Mouse (Mus musculus) stomach, postnatal 0 days (tissue): Measurements from ENCODE around the gene Lrrc28. TPM values are rescaled to one million over a fixed set of nuclear protein-coding genes. Genes with fewer than 3 reads are reported as not detected.

ENCODE experiments used
- ATAC-seq: fragments of 200-750 bp; cut with Nextera tagmentation; 2 replicates; pipeline ENCODE4 v1.8.0; 2017; ENCODE audit not compliant: low FRiP score, low TSS enrichment
- DNase-seq: peaks from one replicate; pipeline ENCODE4 v3.0.0-alpha.2; 2016; ENCODE audit warnings: low spot score
- H3K27ac ChIP-seq: fragments of 300-500 bp; sonication (generic); replicated peaks from 2 replicates; pipeline ENCODE4 v1.5.1; 2014; ENCODE audit warnings: mild to moderate bottlenecking, control low read depth
- H3K27me3 ChIP-seq: fragments of 300-500 bp; sonication (generic); 2 replicates; pipeline ENCODE4 v1.6.1; 2014; ENCODE audit warnings: low read length; ENCODE audit not compliant: control insufficient read depth, insufficient read depth
- H3K36me3 ChIP-seq: fragments of 300-500 bp; sonication (generic); 2 replicates; pipeline ENCODE4 v1.6.1; 2014; ENCODE audit warnings: low read length, mixed read lengths; ENCODE audit not compliant: control insufficient read depth, insufficient read depth
- H3K4me1 ChIP-seq: fragments of 300-500 bp; sonication (generic); replicated peaks from 2 replicates; pipeline ENCODE4 v1.6.1; 2014; ENCODE audit warnings: antibody characterized with exemption; ENCODE audit not compliant: control insufficient read depth, insufficient read depth
- H3K4me2 ChIP-seq: fragments of 300-500 bp; sonication (generic); replicated peaks from 2 replicates; pipeline ENCODE4 v1.6.1; 2014; ENCODE audit warnings: low read depth, mild to moderate bottlenecking, control low read depth, moderate library complexity
- H3K4me3 ChIP-seq: fragments of 300-500 bp; sonication (generic); 2 replicates; pipeline ENCODE4 v1.5.1; 2014; ENCODE audit warnings: low read depth, low read length, control low read depth
- H3K9ac ChIP-seq: fragments of 300-500 bp; sonication (generic); 2 replicates; pipeline ENCODE4 v1.6.1; 2014; ENCODE audit warnings: mild to moderate bottlenecking, low read length, control low read depth, mixed read lengths
- H3K9me3 ChIP-seq: fragments of 300-500 bp; sonication (generic); 2 replicates; pipeline ENCODE4 v1.6.1; 2016; ENCODE audit warnings: low read length; ENCODE audit not compliant: control insufficient read depth
- CTCF ChIP-seq: IDR thresholded peaks from 2 replicates; pipeline ENCODE4 v1.5.1; 2016; ENCODE audit warnings: antibody characterized with exemption, low read depth, mild to moderate bottlenecking, moderate library complexity
- EP300 ChIP-seq: optimal IDR thresholded peaks from 2 replicates; pipeline ENCODE3; 2016; ENCODE audit warnings: antibody characterized with exemption
- WGBS: fragments of 180-500 bp; shearing (Covaris S2); extraction: QIAGEN DNeasy Blood & Tissue Kit; methylation state at CpG from one replicate; pipeline ENCODE4 v1.1.7; 2014; 5-methylcytosine and 5-hydroxymethylcytosine counted together
- polyA plus RNA-seq: library from polyadenylated mRNA; unstranded; fragments of >200 nt; fragmentation: Nextera tagmentation; extraction: Ambion mirVana; gene quantifications from 2 replicates; pipeline ENCODE4 v1.2.1, GENCODE M21; 2015

Gene Lrrc28
- polyA plus RNA-seq, 1 experiment from 2014 or later, result 66.0 TPM

DNA sequence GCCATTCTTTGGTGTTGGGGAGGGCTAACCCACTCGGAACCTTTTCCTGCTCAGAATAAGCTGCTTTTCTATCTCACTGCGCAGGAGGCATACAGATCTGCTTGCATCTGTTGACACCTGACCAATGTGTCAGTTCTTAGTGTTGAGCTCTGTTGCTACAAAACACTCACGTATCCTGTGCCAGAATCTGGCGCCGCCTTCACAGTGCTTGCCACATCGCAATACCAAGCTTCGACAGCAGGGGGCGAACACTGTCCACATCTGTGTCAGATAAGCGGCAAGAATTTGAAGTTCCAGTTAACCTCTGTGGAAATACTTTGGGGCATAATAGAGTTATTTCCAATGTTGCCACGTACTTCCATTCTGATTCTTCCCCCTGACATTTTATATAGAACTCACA lies 27.6 kb upstream of the Lrrc28 start:
- peak; percentile 94 for DNase-seq
- 0 out of 2 replicates have a peak overlapping the region, but pooled peaks have one; percentile 41 for H3K27ac ChIP-seq
- H3K9ac ChIP-seq, result no peak overlapping the region
- H3K27me3 ChIP-seq, result no peaks in the 10 kb centered on the region
- no peaks in the 10 kb centered on the region for H3K9me3 ChIP-seq
- H3K4me3 ChIP-seq, result no peak overlapping the region
- TF ChIP-seq CTCF (peak; percentile 99), EP300 (no peak)
- peaks cover 8% of the 10 kb centered on the region; the same call in 1 of the 2 replicates for H3K36me3 ChIP-seq
- 7% methylated on average over 10 of the region's 10 CpGs for WGBS
- no peak overlapping the region for H3K4me2 ChIP-seq
- ATAC-seq, result peak; percentile 79
- H3K4me1 ChIP-seq, result 0 out of 2 replicates have a peak, but pooled peaks cover 2% of the 10 kb centered on the region

DNA sequence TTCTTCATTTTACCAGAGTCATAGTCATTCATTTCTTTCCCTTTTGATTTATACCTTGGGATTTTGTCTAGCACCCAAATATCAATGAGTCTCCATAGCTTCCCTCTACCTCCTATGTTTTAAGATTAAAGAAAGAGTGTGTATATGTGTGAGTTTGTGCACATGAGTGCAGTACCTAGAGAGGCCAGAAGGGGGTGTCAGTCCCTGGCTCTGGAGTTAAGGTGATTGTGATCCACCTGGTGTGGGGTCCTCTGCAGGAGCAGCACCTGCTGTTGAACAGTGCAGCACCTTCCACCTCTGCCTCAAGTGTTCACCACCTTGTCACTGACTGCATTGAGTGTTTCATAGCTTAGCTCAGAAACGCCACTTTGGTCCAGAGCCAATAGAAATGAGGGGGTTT lies 25.9 kb upstream of the Lrrc28 start:
- Histone ChIP-seq H3K36me3 (peaks cover 11% of the 10 kb centered on the region), H3K9me3 (no peaks in the 10 kb centered on the region), H3K27ac (no peak overlapping the region), H3K4me2 (no peak overlapping the region), H3K4me3 (no peak overlapping the region), H3K4me1 (0 out of 2 replicates have a peak, but pooled peaks cover 2% of the 10 kb centered on the region), H3K27me3 (no peaks in the 10 kb centered on the region), H3K9ac (no peak overlapping the region)
- ATAC-seq (no peak), DNase-seq (no peak)
- 85% methylated on average over 1 of the region's 1 CpGs for WGBS
- TF ChIP-seq EP300, result no peak
- TF ChIP-seq CTCF, result peak; percentile 47

DNA sequence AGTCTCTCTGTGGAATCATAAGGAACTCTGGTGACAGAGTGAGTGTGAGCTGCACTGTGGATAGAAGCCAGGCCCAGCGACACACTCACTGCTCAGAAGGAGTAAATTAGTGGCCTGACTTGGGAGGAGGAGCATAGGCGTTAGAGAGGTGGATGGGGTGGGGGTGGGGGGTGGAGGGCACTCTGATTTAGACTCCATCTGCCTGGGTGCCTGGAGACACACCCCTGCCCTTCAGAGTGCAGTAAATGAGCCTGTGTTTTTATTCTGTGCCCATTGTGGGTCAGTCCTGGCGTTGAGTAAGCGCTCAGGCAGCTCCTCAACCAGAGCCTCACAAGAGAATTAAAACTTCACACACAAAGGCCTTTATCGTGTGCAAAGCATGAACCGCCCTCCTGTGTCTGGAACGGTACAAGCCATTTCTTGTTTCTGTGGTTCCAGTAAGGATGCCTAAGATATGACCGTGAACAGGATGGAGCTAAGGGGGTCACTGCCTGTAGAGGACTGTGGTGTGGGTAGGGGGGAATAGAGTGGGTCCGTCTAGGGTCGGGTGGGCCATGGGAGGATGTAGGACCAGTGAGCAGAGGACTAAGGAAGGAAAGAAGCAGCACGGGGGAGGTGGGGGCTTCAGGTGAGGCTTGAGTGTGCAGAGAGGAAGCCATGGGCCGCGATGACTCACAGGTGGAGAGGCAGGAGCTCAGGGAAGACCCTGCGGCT lies 19.1 kb upstream of the Lrrc28 start:
- Histone ChIP-seq H3K9me3 (no peaks in the 10 kb centered on the region), H3K9ac (no peak overlapping the region), H3K27ac (peak overlapping the region; percentile 45; the same call in 1 of the 2 replicates), H3K36me3 (peaks cover 3% of the 10 kb centered on the region; the same call in 1 of the 2 replicates), H3K4me1 (no peaks in the 10 kb centered on the region), H3K27me3 (no peaks in the 10 kb centered on the region), H3K4me2 (no peak overlapping the region), H3K4me3 (no peak overlapping the region)
- no peak for TF ChIP-seq EP300
- DNase-seq (no peak), ATAC-seq (peak; percentile 38; the same call in 1 of the 2 replicates)
- WGBS, result 64% methylated on average over 14 of the region's 14 CpGs

DNA sequence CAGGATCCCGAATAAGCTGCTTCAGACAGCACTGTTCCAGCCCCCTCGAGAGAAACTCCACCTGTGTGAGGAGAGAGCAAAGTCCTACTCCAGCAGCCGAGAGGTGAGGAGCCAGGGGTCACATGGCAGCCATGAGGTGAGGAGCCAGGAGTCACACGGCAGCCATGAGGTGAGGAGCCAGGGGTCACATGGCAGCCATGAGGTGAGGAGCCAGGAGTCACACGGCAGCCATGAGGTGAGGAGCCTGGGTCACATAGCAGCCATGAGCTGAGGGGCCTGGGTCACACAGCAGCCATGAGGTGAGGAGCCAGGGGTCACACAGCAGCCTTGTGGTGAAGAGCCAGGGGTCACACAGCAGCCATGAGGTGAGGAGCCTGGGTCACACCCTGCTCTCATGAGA lies 17.4 kb upstream of the Lrrc28 start:
- Histone ChIP-seq H3K9ac (no peak overlapping the region), H3K4me1 (no peaks in the 10 kb centered on the region), H3K9me3 (no peaks in the 10 kb centered on the region), H3K4me2 (no peak overlapping the region), H3K27ac (no peak overlapping the region), H3K27me3 (no peaks in the 10 kb centered on the region), H3K36me3 (peaks cover 3% of the 10 kb centered on the region; the same call in 1 of the 2 replicates), H3K4me3 (no peak overlapping the region)
- ATAC-seq, result peak; percentile 42; the same call in 1 of the 2 replicates
- DNase-seq, result no peak
- WGBS, result 76% methylated on average over 5 of the region's 5 CpGs
- no peak for TF ChIP-seq CTCF
- no peak for TF ChIP-seq EP300

DNA sequence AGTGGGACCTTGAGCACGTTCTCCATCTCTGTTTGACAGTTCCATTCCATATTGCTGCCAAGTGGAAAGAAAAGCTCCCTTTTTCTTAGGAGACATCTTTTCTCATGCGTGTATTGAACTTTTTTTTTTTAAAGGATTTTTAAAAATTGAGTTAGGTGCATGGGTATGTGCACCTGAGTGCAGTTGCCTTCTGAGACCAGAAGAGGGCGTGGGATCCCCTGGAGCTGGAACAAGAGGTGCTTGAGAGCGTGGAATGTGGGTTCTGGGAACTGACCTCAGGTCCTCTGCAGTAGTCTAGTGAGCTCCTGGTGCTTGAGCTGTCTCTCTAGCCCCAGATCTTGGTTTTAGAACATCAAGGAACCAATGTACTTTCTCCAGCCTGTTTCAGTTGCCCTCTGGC lies 13.0 kb upstream of the Lrrc28 start:
- H3K36me3 ChIP-seq, result no peaks in the 10 kb centered on the region
- H3K4me2 ChIP-seq, result no peak overlapping the region
- no peak overlapping the region for H3K4me3 ChIP-seq
- WGBS, result 81% methylated on average over 4 of the region's 4 CpGs
- DNase-seq (no peak), ATAC-seq (no peak)
- H3K9me3 ChIP-seq, result no peaks in the 10 kb centered on the region
- no peak overlapping the region for H3K9ac ChIP-seq
- H3K4me1 ChIP-seq, result 0 out of 2 replicates have a peak, but pooled peaks cover 4% of the 10 kb centered on the region
- no peak; the same call in 1 of the 2 replicates for TF ChIP-seq CTCF
- TF ChIP-seq EP300, result no peak
- no peak overlapping the region for H3K27ac ChIP-seq
- no peaks in the 10 kb centered on the region for H3K27me3 ChIP-seq

DNA sequence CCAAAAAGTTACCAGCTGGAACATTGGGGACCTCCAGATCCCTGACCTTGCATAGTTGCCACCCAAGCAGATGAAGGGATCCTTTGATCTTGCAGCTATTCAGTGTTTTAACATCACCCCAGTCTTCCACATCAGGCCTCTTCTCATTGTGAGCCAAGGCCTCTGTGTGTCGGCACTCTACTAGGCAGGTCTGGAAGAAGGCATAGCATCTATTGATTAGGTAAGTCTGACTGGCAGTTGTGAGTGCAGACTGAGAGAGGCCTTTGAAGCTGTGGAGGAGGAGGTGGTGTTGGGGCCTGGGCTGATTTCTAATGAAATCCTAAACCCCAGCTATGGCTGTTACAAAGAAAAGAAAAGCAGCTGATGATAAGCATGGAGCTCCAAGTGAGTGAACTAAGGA lies 10.1 kb upstream of the Lrrc28 start:
- Histone ChIP-seq H3K4me3 (no peak overlapping the region), H3K36me3 (no peaks in the 10 kb centered on the region), H3K27ac (peak overlapping the region; percentile 13; the same call in 1 of the 2 replicates), H3K9me3 (no peaks in the 10 kb centered on the region), H3K27me3 (no peaks in the 10 kb centered on the region), H3K9ac (no peak overlapping the region), H3K4me2 (0 out of 2 replicates have a peak overlapping the region, but pooled peaks have one; percentile 11), H3K4me1 (0 out of 2 replicates have a peak, but pooled peaks cover 4% of the 10 kb centered on the region)
- TF ChIP-seq CTCF (no peak), EP300 (no peak)
- DNase-seq (no peak), ATAC-seq (peak; percentile 77)
- 34% methylated on average over 1 of the region's 1 CpGs for WGBS
